Mouse (Mus musculus): ENCODE data around the gene Abca4.

GRCm38 (mm10) chr3:122034240-122034639 lies 10.0 kb upstream of the Abca4 start:
- TF ChIP-seq EP300 (optimal IDR thresholded peaks at IDR 0.05) (no peak), CTCF (IDR thresholded peaks at IDR 0.05; ENCODE audit: low read depth) (no peak)
